Mouse (Mus musculus) MEL (cell line): ENCODE data around the gene Lrrc25.

Experiments used
- CTCF ChIP-seq, 3 experiments: IDR thresholded peaks in 2 of 3; conservative IDR thresholded peaks in 1 of 3; 2 replicates each; pipeline ENCODE4 v1.5.1; 2011 to 2012; ENCODE audit warnings: low read length in 3 of 3, low read depth in 2 of 3, mild to moderate bottlenecking in 2 of 3, improper control_type of control experiment in 1 of 3, inconsistent platforms in 1 of 3, mixed read lengths in 1 of 3, moderate library complexity in 1 of 3; ENCODE audit not compliant: control insufficient read depth in 1 of 3, insufficient read depth in 1 of 3, poor library complexity in 1 of 3, severe bottlenecking in 1 of 3
- EP300 ChIP-seq, 2 experiments: IDR thresholded peaks; 2 replicates each; pipeline ENCODE4 v1.6.1; 2011; ENCODE audit warnings: improper control_type of control experiment in 2 of 2, low read length in 2 of 2, low read depth in 1 of 2, mild to moderate bottlenecking in 1 of 2
- MXI1 ChIP-seq: IDR thresholded peaks from 2 replicates; pipeline ENCODE4 v1.6.1; 2011; ENCODE audit warnings: mild to moderate bottlenecking, low read depth, low read length, improper control_type of control experiment
- MYC ChIP-seq: IDR thresholded peaks from 2 replicates; pipeline ENCODE4 v1.6.1; 2011; ENCODE audit warnings: low read depth, mild to moderate bottlenecking, low read length, improper control_type of control experiment, moderate library complexity
- NRF1 ChIP-seq: IDR thresholded peaks from 2 replicates; pipeline ENCODE4 v1.6.1; 2014; ENCODE audit warnings: low read depth, mild to moderate bottlenecking, inconsistent platforms, low read length, improper control_type of control experiment, moderate library complexity; ENCODE audit not compliant: poor library complexity, insufficient read depth, severe bottlenecking
- POLR2A ChIP-seq, 2 experiments: IDR thresholded peaks; 2 replicates each; pipeline ENCODE4 v1.6.1; 2011 to 2012; ENCODE audit warnings: low read length in 2 of 2, mild to moderate bottlenecking in 2 of 2, control low read depth in 1 of 2, improper control_type of control experiment in 1 of 2, low read depth in 1 of 2, moderate library complexity in 1 of 2; ENCODE audit not compliant: control insufficient read depth in 1 of 2, insufficient read depth in 1 of 2, poor library complexity in 1 of 2
- ZC3H11A ChIP-seq: IDR thresholded peaks from 2 replicates; pipeline ENCODE4 v1.6.1; 2012; ENCODE audit warnings: low read depth, mild to moderate bottlenecking, inconsistent platforms, low read length, improper control_type of control experiment

DNA sequence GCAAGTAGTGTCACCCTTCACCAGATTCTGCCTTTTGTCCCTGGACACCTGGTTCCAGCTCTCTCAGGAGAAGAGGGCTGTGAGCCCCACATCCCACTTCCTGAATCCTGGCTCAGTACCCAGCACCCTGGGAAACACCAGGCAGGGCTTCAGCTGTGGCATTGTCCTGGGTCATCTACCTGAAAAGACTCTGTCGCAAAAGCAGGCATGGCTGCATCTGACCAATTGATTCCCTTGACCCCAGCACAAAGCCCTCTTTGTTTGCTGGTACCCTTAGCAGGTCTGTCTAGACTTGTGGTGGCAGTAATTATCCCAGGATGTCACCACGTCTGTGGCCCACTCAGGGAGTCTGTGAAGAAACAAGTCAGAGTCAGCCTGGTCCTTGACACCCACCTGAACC, 39.5 kb downstream of the Lrrc25 start:
- no peak for TF ChIP-seq CTCF (IDR thresholded peaks at IDR 0.05 in 2 of 3, conservative IDR thresholded peaks at IDR 0.05 in 1 of 3; ENCODE audit: control insufficient read depth in 1 of 3, insufficient read depth in 1 of 3, low read depth in 2 of 3, low read length in 3 of 3, poor library complexity in 1 of 3, severe bottlenecking in 1 of 3)
- TF ChIP-seq EP300 (IDR thresholded peaks at IDR 0.05; ENCODE audit: low read depth in 1 of 2, low read length in 2 of 2), result no peak
- TF ChIP-seq MXI1, result no peak
- TF ChIP-seq POLR2A (IDR thresholded peaks at IDR 0.05; ENCODE audit: control insufficient read depth in 1 of 2, insufficient read depth in 1 of 2, low read depth in 1 of 2, low read length in 2 of 2, poor library complexity in 1 of 2), result no peak
- no peak for TF ChIP-seq ZC3H11A
- no peak for TF ChIP-seq NRF1
- no peak for TF ChIP-seq MYC
